Mouse (Mus musculus): ENCODE results near the gene 0610009B22Rik. TPM values are rescaled to one million over a fixed set of nuclear protein-coding genes. Genes with fewer than 3 reads are reported as not detected.
"Not testable (repeated sequence)": the region's sequence is repeated elsewhere in the genome, so short reads cannot be mapped to it uniquely, and the experiment has no call there.

Gene 0610009B22Rik
- 73.4 and 80.2 TPM in 2 replicates for polyA plus RNA-seq (2016; fragmentation: Nextera tagmentation; extraction: Ambion mirVana)

DNA sequence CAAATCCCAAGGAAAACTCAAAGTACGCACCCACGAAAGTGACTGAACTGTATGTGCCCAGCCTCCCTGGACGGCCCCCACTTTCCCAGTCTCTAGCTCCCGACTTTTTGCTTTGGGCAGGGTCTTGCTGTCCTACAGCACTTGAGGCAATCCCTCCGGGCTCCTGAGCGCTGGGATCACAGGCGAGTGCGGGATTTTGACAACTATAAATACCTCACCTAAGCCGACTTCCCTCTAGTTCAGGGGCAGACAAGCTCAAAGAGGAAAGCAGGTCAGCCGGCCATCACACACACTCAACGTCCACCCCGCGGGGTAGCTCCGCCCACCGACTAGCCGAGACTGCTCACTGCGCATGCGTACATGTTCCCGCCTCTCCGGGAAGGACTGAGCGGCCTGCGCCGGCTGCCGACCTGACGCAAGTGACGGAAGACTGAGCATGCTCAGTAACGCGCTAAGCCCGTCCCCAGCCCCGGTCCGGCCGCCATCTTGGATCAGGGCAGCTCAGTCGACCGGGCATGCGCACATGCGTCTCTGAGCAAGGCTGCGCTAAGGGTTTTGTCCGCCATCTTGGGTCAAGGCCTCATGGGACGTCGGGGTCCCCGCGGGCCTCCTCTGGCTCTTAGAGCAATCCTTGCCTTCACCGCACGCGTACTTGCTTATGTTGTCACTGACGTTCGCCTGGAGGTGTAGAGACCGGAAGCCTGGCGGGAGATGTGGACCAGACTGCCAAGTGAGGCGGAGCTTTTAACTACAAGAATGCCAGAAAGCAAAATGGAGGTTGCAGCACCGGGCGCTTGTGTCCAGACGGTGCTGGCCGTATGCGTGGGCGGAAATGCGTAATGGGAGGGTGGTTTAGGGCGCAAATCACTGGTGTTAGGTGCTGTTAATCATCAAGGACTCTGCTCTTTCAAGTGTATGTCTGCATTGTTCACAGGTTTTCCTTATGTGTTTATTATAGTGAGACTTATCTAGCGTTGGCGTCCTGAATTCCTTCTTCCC, at the start of gene 0610009B22Rik:
0610009B22Rik (minus strand) TSS at position 545 of the 999 bp plus-strand sequence.
- Histone ChIP-seq H3K4me1 (peaks cover 15% of the 10 kb centered on the region), H3K27me3 (ENCODE audit: low read depth, poor library complexity, severe bottlenecking) (no peaks in the 10 kb centered on the region), H3K36me3 (peaks cover 27% of the 10 kb centered on the region), H3K4me3 (peak within 1 kb of the TSS; percentile 66), H3K9me3 (replicated peaks) (no peaks in the 10 kb centered on the region), H3K27ac (peak within 1 kb of the TSS; percentile 98)
- DNase-seq (ENCODE audit: low spot score) = peak; percentile 100
- under 1% methylated on average over 60 of the region's 60 CpGs for WGBS

DNA sequence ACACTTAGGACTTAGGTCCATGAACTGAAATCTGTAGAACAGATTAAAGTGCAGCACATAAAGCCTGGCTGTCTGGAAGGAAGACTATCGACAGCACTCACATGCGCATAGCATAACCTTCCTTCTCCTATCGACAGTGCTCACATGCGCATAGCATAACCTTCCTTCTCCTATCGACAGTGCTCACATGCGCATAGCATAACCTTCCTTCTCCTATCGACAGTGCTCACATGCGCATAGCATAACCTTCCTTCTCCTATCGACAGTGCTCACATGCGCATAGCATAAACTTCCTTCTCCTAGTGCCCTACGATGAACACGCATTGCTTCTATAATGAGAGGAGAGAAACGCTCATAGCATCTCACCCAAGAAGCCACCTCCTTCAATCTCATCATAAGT, 45.5 kb upstream of the 0610009B22Rik start:
- 98% methylated on average over 13 of the region's 13 CpGs for WGBS
- peaks cover 62% of the 10 kb centered on the region for H3K36me3 ChIP-seq

DNA sequence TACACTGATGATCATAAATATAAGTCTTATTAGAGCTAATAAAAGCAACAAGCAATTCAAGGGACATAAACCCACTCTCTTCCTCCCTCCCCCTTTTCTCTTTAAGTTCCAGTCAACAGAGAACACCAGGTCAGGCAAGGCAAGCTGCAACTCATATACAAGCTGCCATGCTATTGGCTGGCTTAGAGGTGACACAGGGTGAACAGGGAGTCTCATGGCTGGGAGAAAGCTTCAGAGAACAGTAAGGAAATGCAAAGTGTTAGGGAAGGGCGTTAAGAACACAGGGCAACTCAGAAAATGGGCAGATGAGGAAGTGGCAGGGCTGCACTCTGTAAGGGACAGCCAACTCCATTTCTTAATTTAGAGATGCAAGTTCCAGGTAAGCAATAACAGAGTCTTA, 44.2 kb upstream of the 0610009B22Rik start:
- no peaks in the 10 kb centered on the region for H3K9me3 ChIP-seq (replicated peaks)
- DNase-seq (ENCODE audit: low spot score) = no peak
- H3K27ac ChIP-seq = no peak overlapping the region
- no peak overlapping the region for H3K4me3 ChIP-seq
- peaks cover 62% of the 10 kb centered on the region for H3K36me3 ChIP-seq
- H3K4me1 ChIP-seq = no peaks in the 10 kb centered on the region
- H3K27me3 ChIP-seq (ENCODE audit: low read depth, poor library complexity, severe bottlenecking) = no peaks in the 10 kb centered on the region
- 91% methylated on average over 1 of the region's 1 CpGs for WGBS

More for the DNA sequence above, 45.5 kb upstream of the 0610009B22Rik start:
- not testable (repeated sequence) for H3K9me3 ChIP-seq (replicated peaks); H3K27me3 ChIP-seq (ENCODE audit: low read depth, poor library complexity, severe bottlenecking); H3K4me3 ChIP-seq; H3K27ac ChIP-seq; H3K4me1 ChIP-seq; DNase-seq (ENCODE audit: low spot score)

- DNase-seq (ENCODE audit: low spot score) = no peak
- Histone ChIP-seq H3K27ac (no peak overlapping the region), H3K4me1 (no peaks in the 10 kb centered on the region), H3K36me3 (peaks cover 87% of the 10 kb centered on the region), H3K4me3 (no peak overlapping the region), H3K9me3 (replicated peaks) (no peaks in the 10 kb centered on the region), H3K27me3 (ENCODE audit: low read depth, poor library complexity, severe bottlenecking) (no peaks in the 10 kb centered on the region)
- WGBS = 96% methylated on average over 11 of the region's 11 CpGs
Observed at GRCm38 (mm10) chr11:51721066-51721465, 32.4 kb upstream of the 0610009B22Rik start.

GRCm38 (mm10) chr11:51707080-51707479, 18.4 kb upstream of the 0610009B22Rik start:
- no peaks in the 10 kb centered on the region for H3K9me3 ChIP-seq (replicated peaks)
- no peak overlapping the region for H3K4me3 ChIP-seq
- no peak for DNase-seq (ENCODE audit: low spot score)
- H3K36me3 ChIP-seq = peaks cover 95% of the 10 kb centered on the region
- WGBS = 95% methylated on average over 13 of the region's 13 CpGs
- H3K27ac ChIP-seq = no peak overlapping the region
- H3K4me1 ChIP-seq = no peaks in the 10 kb centered on the region
- no peaks in the 10 kb centered on the region for H3K27me3 ChIP-seq (ENCODE audit: low read depth, poor library complexity, severe bottlenecking)

DNA sequence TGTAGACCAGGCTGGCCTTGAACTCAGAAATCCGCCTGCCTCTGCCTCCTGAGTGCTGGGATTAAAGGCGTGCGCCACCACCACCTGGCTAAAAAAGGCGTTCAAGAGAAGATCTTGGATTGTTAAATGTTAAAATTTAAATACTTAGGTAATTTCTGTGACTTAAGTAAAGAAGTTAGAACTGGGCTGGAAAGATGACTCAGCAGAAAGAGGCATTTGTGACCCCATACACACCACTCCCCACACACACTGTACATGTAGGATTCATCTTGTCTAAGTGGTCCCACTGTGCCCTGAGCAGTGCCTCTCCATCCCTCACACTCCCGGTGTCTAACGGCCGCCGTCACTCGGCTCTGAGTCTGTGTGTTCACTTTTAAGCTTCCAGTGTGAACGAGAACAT, 17.8 kb upstream of the 0610009B22Rik start:
- WGBS = 96% methylated on average over 10 of the region's 10 CpGs
- H3K9me3 ChIP-seq (replicated peaks) = no peaks in the 10 kb centered on the region
- H3K4me1 ChIP-seq = no peaks in the 10 kb centered on the region
- H3K27me3 ChIP-seq (ENCODE audit: low read depth, poor library complexity, severe bottlenecking) = no peaks in the 10 kb centered on the region
- no peak for DNase-seq (ENCODE audit: low spot score)
- no peak overlapping the region for H3K27ac ChIP-seq
- H3K4me3 ChIP-seq = no peak overlapping the region
- H3K36me3 ChIP-seq = peaks cover 94% of the 10 kb centered on the region

GRCm38 (mm10) chr11:51703379-51703998, 14.8 kb upstream of the 0610009B22Rik start:
- no peaks in the 10 kb centered on the region for H3K4me1 ChIP-seq
- DNase-seq (ENCODE audit: low spot score) = peak; percentile 32
- H3K27me3 ChIP-seq (ENCODE audit: low read depth, poor library complexity, severe bottlenecking) = no peaks in the 10 kb centered on the region
- H3K9me3 ChIP-seq (replicated peaks) = no peaks in the 10 kb centered on the region
- WGBS = 67% methylated on average over 10 of the region's 10 CpGs
- H3K36me3 ChIP-seq = peaks cover 96% of the 10 kb centered on the region
- H3K4me3 ChIP-seq = no peak overlapping the region
- H3K27ac ChIP-seq = no peak overlapping the region

GRCm38 (mm10) chr11:51702831-51703230, 14.2 kb upstream of the 0610009B22Rik start:
- Histone ChIP-seq H3K27ac (no peak overlapping the region), H3K4me3 (no peak overlapping the region), H3K27me3 (ENCODE audit: low read depth, poor library complexity, severe bottlenecking) (no peaks in the 10 kb centered on the region), H3K4me1 (no peaks in the 10 kb centered on the region), H3K9me3 (replicated peaks) (no peaks in the 10 kb centered on the region), H3K36me3 (peaks cover 96% of the 10 kb centered on the region)
- 67% methylated on average over 3 of the region's 3 CpGs for WGBS
- DNase-seq (ENCODE audit: low spot score) = no peak

DNA sequence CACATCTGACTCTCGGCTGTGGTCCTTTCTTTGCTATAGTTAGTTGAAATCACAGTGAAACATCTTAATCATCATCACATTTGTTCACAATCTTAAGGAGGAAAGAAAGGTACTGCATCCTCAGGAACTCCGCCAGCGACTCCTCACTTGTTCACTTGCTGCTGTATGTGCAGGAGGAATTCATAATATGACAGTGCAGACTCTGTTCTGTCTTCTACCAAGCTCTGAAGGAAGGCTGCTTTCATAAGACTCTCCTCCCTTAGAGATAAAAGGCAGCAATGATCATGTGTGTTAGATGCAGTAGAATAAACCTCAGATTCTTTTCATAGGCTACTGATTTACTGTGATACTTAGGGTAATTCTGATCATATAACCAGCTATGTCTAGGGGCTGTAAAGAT, 6.3 kb upstream of the 0610009B22Rik start:
- no peaks in the 10 kb centered on the region for H3K9me3 ChIP-seq (replicated peaks)
- no peak for DNase-seq (ENCODE audit: low spot score)
- WGBS = 90% methylated on average over 3 of the region's 3 CpGs
- H3K27me3 ChIP-seq (ENCODE audit: low read depth, poor library complexity, severe bottlenecking) = no peaks in the 10 kb centered on the region
- H3K4me1 ChIP-seq = no peaks in the 10 kb centered on the region
- H3K4me3 ChIP-seq = no peak overlapping the region
- no peak overlapping the region for H3K27ac ChIP-seq
- H3K36me3 ChIP-seq = peaks cover 54% of the 10 kb centered on the region

DNA sequence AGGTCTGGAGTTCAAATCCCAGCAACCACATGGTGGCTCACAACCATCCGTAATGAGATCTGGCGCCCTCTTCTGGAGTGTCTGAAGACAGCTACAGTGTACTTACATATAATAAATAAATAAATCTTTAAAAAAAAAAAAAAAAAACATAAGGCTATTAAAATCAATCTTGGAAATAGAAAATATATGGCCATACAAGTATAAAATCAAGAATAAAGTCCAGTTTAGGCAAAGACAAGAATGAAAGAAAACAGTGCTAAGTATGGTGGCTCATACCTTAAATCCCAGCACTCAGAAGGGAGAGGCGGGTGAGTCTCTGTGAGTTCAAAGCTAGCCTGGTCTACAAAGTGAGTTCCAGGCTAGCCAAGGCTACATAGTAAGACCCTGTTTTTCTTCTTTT, 1.9 kb upstream of the 0610009B22Rik start:
- peaks cover 17% of the 10 kb centered on the region for H3K36me3 ChIP-seq
- not testable (repeated sequence) for H3K27ac ChIP-seq; H3K9me3 ChIP-seq (replicated peaks); DNase-seq (ENCODE audit: low spot score); H3K4me3 ChIP-seq; H3K27me3 ChIP-seq (ENCODE audit: low read depth, poor library complexity, severe bottlenecking)
- H3K4me1 ChIP-seq = peaks cover 15% of the 10 kb centered on the region
- 74% methylated on average over 3 of the region's 3 CpGs for WGBS

DNA sequence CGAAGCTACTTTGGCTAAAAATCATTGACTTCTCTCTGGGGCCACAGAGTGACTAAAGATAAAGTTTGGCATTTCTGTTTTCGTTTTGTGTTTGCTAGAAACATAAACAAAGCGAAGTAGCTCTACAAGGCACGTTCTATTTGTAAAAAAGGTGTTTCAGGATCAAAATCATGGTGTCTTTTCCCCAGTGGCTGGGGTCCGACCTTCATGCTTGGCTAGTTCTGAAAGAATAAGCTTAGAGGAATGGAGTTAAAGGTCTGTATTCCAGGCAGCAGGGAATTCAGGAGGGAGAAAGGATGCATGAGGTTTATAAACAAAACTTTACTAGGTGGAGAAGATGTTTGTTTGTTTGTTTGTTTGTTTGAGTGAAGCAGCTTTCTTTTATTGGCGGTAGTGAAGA, 669 bp upstream of the 0610009B22Rik start:
- Histone ChIP-seq H3K27ac (peak overlapping the region; percentile 98), H3K4me3 (peak overlapping the region; percentile 66), H3K36me3 (peaks cover 24% of the 10 kb centered on the region), H3K9me3 (replicated peaks) (no peaks in the 10 kb centered on the region), H3K27me3 (ENCODE audit: low read depth, poor library complexity, severe bottlenecking) (no peaks in the 10 kb centered on the region), H3K4me1 (peaks cover 15% of the 10 kb centered on the region)
- WGBS = 24% methylated on average over 6 of the region's 6 CpGs
- DNase-seq (ENCODE audit: low spot score) = no peak

- no peak overlapping the region for H3K27ac ChIP-seq
- no peaks in the 10 kb centered on the region for H3K9me3 ChIP-seq (replicated peaks)
- H3K4me3 ChIP-seq = 0 out of 2 replicates have a peak overlapping the region, but pooled peaks have one; percentile 19
- no peaks in the 10 kb centered on the region for H3K27me3 ChIP-seq (ENCODE audit: low read depth, poor library complexity, severe bottlenecking)
- H3K4me1 ChIP-seq = peaks cover 8% of the 10 kb centered on the region; the same call in 1 of the 2 replicates
- no peak for DNase-seq (ENCODE audit: low spot score)
- WGBS = 47% methylated on average over 8 of the region's 8 CpGs
- peaks cover 19% of the 10 kb centered on the region for H3K36me3 ChIP-seq
Observed at GRCm38 (mm10) chr11:51681976-51682374, 6.7 kb downstream of the 0610009B22Rik start.

All from limb, embryonic 10.5 days (tissue).